Mouse (Mus musculus) gastrocnemius, postnatal 36 days (tissue): Measurements from ENCODE around the gene Bsx. TPM values are rescaled to one million over a fixed set of nuclear protein-coding genes. Genes with fewer than 3 reads are reported as not detected.

ENCODE experiments used
- DNase-seq, 2 experiments: peaks; one replicate each; pipeline ENCODE4 v3.0.0; 2022
- intact Hi-C: fragments of 180-260 bp; cut with DNase I; formaldehyde crosslinking; loops from one replicate; pipeline ENCODE4 v1.15.1; 2025
- long read RNA-seq, 2 experiments: library from polyadenylated mRNA; stranded (forward); transcript quantifications; one replicate each; pipeline ENCODE4 v2.0.0; 2021
- total RNA-seq, 2 experiments: library from RNA; stranded (reverse); gene quantifications; 2 replicates each; pipeline ENCODE4 v1.2.3; 2021

The Bsx gene
- total RNA-seq = not detected
- long read RNA-seq, experiment 1 = 0 reads
- long read RNA-seq, experiment 2 = 0 reads

DNA sequence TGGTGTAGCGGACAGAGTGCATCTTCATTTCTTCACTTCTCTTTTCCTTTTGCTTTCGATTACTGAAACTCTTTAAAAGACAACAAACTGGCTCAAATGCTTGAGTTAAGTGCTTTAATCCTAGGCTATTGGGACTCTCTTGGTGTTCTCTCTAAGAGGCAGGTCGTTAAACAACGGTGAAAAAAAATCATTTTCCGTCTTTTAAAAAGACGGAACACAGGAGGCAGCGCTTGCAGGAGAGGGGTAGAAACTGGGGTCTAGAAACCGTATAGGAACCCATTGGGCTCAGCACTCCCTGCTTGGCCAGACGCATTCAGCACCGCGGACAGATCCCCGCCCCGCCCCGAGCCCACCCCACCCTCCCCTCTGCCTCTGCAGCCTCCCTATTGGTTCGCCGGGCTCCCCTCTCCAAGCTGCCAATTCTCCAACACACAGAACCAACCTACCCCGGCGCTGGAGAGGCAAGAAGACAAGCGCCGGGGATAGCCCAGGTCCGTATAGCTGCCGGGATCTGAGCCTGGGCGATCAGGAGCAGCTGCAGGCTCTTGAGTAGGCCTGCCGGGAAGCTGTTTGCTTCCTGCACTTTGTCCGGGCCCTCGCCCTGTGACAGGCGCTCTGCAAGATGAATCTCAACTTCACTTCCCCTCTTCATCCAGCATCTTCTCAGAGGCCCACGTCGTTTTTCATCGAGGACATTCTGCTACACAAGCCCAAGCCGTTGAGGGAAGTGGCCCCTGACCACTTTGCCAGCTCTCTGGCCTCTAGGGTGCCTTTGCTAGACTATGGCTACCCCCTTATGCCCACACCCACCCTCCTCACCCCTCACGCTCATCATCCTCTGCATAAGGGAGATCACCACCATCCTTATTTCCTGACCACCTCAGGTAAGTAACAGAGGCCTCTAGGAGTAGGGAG, at the start of gene Bsx:
Gene Bsx, plus strand, starts transcription at position 572 of the 915 bp plus-strand sequence.
- DNase-seq = peak; percentile 7 to 14

DNA sequence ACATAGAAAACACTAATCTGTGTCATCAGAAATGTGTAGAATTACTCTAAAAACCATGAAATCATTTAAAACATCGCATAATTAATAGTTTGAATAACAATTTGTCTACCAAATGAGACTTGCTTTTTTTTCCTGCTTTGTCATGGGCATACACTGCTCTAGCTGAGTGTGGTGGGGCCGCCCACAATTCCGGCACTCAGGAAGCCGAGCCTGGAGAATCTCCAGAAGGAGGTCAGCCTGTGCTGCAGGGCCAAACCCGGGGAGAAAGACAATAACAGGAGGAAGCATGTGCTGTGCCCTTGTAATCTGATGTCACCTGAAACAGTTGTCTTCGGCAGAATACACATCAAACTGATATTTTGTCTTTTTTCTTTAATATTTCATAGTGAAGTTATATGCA, 48.3 kb upstream of the Bsx start:
- intact Hi-C loops = no loop called here
- DNase-seq = no peak

More for the DNA sequence above, at the start of gene Bsx:
- intact Hi-C loops = no loop called here

DNA sequence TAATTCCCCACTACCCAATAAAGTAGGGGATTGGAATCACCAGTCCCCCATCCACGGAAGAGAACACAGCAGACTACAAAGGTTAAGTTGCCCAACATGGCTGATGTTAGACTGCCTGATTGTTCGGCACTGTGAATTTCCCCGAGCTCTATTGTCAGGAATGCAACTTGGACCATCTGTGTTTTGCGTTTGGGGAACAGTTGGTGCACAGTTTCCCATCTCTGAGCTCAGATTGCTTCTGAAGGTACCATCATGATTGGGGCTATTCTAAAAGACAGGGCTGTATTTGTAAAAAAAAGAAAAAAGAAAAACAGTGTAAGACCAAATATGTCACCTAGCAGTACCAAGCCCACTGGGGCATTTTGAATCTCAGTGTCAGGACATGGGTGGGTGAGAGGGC, 46.6 kb upstream of the Bsx start:
- DNase-seq = no peak
- intact Hi-C loops = no loop called here

DNA sequence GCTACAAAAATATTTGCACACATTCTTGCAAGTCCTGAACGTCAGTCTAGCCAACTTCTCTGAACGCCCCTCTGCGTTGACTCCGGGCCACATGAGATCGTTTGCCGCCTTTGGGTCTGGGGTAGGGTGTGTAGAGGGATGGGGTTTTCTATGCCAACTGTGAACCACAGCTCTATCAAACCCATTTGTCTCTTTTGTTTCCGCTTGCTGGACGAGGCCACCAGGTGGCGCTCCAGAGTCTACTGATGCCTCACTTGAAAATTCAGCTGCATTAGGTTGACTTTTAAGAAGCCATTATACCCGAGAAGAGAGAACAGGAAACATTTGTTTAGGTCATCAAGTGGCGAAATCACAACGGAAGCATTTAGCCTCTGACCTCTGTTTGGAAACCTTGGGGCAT, 39.4 kb upstream of the Bsx start:
- peak; percentile 56 to 58 for DNase-seq
- intact Hi-C loops = loop anchor here (5.0 kb wide), 2 partner anchors 103 to 358 kb away; no protein-coding TSS in a partner anchor

DNA sequence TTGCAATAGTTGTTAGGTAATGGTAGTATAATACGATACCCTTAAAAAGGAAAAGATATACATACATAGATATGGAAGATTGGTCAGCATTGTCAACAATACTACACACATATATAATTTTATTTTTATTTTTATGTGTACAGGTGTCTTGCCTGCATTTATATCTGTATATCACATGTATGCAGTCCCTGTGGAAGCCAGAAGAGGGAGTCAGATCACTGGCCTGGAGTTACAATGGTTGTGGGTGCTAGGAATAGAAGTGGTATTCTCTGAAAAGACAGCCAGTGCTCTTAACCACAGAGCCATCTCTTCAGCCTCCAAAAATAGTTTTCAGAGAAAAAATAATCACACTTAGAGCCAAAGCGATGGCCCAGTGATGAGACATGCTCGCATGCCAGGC, 37.2 kb upstream of the Bsx start:
- no peak for DNase-seq
- intact Hi-C loops = no loop called here

DNA sequence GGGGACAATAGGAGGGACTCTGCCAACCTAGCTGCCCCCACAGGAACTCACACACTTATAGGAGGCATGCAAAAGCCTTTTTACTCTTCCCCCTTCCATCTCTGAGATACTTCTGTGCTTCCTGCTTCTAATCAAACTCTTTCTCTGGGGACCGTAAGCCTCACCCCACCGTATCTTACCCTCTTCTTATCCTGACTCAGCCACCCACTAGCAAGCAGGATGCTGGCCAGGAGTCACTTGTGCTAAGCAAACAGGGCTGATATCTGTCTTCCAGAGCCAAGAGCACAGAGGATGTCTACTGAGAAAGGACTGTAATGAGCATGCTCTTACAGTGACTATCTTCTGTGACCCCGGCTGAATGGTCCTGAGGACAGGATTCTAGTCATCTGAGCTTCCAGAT, 34.3 kb upstream of the Bsx start:
- intact Hi-C loops = no loop called here
- DNase-seq = no peak

DNA sequence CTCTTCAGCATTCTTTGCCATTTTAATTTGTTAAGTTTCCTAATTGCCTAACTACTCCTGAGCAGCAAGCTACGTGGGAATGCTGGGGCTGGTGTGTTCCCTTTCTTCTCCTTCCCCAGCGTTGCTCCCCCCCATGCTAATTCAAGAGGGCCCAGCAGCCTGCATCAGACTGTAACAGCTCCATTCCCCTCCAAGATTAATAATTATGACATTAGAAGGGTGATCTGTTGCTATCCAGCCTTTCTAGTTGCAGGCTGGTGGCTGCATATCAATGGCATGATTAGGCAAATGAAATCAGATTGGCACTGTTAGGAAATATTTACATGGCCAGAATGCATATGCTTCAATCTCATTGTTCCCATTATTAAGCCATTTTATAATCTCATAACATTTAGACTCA, 22.4 kb upstream of the Bsx start:
- intact Hi-C loops = no loop called here
- no peak for DNase-seq

DNA sequence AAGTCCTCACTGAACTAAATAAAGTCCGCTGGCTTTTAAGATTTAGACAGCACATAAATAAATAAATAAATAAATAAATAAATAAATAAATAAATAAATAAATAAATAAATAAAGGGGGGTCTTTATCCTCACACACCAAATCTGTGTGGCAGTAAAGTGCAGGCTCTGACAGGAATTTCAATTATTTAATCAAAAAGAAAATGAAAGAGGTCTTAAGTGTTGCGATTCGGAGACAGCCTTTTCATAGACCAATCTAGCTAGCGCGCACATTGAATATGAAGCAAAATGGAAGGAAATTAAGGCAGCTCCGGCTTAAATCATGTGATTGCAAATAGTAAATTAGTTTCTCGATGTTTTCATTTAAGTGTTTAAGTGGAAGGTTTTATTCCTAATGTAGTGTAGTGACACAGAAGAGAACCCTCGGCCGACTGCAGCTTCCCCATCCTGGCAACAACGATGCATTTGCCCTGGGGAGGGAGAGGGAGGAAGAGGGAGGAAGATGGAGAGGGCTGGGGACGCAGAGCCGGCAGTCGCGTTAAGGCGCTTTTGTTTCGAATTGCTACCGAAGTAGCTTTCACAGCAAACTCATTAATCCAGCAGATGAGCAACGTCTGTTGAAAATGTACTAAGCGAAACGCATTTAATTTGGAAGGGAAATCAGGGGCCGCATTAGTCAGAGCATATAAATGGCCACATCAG, 15.3 kb upstream of the Bsx start:
- no peak for DNase-seq
- intact Hi-C loops = no loop called here

DNA sequence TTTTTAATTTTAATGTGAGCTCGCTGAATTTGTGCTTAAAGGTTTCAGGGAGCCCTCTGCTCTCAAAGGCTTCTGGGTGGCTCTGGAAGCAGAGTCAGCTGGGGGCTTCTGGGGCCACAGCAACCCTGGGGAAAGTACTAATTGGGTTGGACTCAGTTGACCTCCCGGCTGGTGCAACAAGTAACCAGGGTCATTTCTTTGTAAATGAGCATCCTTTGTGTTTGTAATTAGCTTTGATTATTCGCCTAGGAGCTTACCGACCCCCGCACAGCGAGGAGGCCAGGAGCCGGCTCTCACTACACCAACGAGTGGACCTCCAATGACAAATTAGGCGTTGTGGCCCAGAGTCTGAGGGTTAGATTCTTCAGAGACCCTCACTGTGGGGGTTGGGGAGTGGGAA, 14.7 kb upstream of the Bsx start:
- DNase-seq = no peak
- intact Hi-C loops = no loop called here

DNA sequence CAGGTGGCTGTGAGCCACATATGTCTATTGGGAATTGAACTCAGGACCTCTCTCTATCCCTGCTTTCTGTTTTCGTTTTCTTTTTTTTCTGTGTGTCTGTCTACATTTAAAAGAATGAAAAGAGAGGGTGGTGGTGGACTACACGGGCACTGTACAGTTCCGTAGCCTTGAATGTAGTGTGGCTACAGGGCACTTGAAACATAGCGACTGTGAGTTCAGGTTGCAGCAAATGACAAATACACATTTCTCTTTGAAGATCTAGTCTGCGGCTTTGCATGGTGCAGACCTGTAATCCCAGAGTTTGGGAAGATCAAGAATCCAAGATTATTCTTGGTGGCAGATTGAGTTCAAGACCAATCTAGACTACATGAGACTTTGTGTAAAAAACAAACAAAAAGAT, 3.6 kb upstream of the Bsx start:
- DNase-seq = no peak
- intact Hi-C loops = no loop called here

DNA sequence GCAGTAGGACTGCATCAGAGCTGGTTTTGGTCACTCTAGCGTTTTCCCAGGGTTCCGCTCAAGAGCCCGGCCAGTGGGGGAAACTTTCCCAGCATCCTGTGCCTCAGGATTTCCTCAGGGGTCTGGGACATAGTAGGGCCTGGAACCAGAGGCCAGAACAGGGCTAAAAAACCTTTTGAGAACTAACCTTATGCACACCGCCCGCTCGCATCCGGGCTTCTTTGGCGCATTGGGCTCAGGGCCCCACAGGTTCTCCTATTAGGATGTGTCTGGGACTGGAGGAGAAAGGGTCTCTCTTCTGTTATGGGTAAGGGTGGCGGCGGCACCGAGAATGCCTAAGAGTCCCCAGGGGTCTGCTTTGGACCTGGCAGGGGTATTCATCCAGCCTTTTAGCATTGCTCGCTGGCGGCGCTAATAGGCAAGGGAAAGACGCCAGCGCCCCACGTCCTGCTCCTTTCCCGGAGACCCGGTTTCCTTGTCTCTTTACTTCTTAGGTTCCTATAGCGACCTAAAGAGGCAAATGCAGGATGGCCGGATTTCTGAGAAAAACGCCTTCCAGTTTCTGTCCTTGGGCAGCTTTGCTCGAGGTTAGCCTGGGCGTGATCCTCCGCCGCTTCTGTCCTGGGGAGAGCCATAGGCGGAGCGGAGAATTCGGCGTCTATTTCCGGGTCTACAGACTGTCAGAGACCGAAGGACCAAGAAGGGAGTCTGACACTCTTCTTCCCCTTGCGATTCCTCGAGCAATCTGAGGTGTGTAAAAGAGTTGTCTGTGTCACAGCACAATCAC, 2.4 kb upstream of the Bsx start:
- no peak for DNase-seq
- intact Hi-C loops = no loop called here

DNA sequence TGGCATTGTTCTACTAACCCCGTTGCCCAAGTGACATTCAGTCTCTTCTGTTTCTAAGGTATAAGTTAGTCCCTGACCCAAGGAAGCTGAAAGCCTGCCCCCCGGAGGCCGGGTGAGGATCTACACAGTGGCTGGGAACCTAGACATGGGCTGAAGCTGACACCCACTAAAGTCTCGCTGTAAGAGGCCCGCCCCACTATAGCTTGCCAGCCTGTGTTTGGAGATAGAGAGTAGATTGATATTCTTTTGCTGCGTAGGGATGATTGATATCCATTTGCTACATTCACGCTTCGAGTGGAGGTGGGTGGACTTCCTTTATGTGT, 1.8 kb upstream of the Bsx start:
- DNase-seq = no peak
- intact Hi-C loops = no loop called here

DNA sequence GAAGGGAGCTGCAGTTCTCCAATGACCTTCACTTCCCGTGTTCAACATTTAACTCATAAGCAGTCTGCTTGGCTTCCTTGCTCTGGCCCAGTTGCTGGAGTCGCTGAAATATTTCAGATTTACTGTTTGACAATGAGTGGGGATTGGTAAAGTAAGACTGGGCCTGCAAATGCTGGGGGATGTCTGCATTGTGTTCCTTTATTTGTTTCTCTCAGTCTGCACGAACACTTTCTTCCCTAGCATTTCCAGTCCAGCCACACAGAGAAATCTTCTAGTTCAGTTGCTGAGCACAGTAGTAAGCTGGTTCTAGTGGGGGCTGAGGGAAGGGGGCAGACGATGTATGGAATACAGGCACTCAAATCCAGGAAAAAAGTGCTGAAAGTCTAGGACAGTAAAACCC, 1.0 kb downstream of the Bsx start:
- intact Hi-C loops = no loop called here
- no peak for DNase-seq

DNA sequence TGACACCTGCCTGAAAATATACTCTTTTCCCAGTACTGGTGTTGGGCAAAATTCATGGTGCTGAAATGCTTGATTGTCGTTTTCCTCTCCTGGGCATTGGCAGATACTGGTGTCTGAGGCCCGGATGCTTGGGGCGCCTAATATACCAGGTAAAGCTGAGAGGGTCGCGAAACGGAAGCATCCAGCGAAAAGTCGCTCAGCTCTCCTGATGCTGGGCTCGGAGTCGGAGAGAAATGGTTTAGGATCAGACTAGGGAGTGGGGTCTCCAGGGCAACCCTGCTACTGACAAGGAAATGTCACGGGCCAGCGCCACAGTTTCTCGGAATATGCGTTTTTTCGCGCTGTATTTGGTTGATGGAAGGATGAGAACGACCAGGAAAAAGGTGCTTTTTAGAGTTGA, 1.5 kb downstream of the Bsx start:
- no peak for DNase-seq
- intact Hi-C loops = no loop called here

DNA sequence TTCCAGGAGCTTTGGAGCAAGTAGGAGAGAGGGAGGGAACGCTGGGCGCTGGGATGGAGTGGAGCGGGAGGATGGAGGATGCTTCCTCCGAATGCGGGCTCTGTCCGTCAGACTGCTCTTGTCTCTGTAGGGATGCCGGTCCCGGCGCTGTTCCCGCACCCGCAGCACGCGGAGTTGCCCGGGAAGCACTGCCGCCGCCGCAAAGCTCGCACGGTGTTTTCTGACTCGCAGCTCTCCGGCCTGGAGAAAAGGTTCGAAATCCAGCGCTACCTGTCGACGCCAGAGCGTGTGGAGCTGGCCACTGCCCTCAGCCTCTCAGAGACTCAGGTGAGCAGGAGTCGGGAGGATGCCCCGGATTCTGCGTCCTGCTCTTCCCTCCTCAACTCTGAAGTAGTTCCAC, 2.2 kb downstream of the Bsx start:
- intact Hi-C loops = no loop called here

DNA sequence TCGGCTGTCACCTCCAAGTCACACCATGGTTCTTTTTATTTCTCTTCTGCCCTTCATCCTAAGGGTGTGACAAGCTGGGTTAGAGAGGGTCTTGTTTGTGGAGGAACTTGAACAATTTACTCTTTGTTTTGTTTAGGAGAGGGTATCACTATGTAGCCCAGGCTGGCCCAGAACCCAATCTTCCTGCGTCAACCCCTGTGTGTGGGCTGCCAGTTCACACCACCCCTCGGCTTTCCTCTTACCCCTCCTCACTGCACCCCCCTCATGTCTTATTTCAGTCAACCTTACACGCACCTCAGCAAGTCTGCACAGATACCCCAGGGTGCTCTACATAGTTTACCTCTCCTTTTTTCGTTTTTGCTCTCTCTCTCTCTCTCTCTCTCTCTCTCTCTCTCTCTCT, 2.8 kb downstream of the Bsx start:
- DNase-seq = no peak
- intact Hi-C loops = no loop called here

More for the DNA sequence above, 2.2 kb downstream of the Bsx start:
- DNase-seq = no peak

DNA sequence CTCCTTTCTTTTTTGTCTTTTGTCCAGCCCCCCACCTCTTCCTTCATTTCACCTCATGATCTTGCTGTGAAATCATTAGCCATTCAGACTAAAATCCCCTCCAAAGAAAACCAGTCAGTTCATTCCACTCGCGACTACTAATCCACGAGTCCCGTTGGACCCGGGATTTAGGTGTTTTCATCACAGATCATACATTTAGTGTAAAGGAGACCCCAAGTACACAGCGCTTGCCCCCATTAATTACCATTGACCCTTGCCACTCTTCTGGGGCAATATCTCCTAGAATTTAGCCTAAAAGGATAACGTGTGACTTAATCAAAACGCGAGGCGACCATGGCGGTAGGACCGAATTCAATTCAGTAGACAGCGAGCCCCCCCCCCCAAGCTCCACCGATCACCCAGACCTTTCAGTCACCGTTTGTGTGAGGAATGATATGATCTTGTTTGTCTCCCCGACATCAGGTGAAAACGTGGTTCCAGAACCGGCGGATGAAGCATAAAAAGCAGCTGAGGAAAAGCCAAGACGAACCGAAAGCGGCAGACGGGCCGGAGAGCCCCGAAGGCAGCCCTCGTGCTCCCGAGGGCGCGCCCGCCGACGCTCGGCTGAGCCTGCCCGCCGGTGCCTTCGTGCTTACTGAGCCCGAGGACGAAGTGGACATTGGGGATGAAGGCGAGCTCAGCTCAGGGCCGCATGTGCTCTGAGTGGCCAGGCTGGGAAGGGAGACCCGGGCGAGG, 3.4 kb downstream of the Bsx start:
- DNase-seq = no peak
- intact Hi-C loops = no loop called here

DNA sequence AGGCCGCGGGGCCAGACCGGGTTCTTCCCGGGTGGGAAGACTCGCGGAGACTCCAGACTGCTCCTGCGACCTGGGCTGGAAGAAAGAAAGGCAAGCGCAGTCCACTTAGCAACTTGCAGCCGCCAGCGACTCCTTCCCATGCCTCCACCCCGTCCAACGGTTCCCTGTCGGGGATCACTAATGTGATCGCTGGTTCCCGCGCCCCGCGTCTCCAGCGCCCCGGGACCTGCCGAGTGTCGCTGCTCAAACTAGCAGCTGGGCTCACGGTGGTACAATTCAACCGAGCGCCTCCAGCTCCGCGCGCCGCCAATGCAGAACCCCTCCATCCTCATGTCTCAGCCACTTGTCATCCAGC, 3.9 kb downstream of the Bsx start:
- intact Hi-C loops = no loop called here
- DNase-seq = no peak

DNA sequence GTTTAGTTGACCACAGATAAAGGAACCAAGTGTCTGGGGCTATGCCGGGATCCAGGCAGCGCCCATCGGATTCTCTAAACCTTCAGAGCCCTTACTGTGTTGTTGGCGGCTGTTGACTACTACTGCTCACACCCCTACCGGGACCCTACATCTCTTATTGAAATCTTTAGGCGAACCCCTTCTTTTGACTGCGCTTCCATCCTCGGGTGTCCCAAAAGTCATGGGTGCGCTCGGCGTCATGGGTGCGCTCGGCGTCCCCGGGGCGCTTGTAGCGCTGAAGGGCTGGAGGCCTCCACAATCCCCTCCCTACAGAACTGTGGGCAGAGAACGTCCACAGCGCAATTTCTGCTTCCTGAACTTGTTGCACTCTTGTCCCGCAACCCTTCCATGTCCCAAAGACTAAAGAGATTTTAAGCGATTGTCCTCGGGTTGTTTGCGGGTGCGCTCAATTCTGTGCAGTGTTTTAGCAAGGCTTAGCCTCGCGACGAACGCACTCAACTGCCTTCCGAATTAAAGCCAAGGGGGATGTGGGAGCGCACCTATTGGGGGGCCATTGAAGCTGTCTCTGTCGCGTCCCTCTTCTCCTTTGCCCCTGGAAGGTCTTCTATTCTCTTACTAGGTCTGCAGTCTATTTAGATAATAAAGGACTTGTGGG, 4.5 kb downstream of the Bsx start:
- intact Hi-C loops = no loop called here
- no peak for DNase-seq

DNA sequence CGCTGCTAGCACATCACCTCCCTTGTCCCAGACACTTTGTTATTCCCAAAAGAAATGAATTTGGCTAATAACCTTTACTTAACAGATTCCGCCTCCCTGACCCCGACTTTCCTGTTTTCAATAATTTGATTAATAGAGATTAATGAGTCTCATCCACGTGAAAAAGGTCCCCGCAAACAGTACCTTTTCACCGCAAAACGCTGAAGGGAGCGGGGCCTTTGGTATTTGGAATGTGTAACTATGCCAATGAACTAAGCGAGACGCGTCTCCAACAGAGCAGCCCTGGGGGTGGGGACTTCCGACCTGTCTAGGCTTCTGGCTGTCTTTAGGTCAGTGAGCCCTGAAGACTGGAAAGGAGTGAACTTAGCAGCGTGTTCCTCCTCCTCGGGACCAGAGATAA, 5.1 kb downstream of the Bsx start:
- intact Hi-C loops = no loop called here
- no peak for DNase-seq
